Mouse (Mus musculus) urinary bladder, adult 2 months (tissue): ENCODE data around the gene Gpatch1. TPM values are rescaled to one million over a fixed set of nuclear protein-coding genes. Genes with fewer than 3 reads are reported as not detected.

ENCODE experiments used
- DNase-seq: peaks from one replicate; pipeline ENCODE4 v3.0.0; 2022; ENCODE audit warnings: low spot score
- polyA plus RNA-seq: library from polyadenylated mRNA; depleted of rRNA; stranded (reverse); fragments of >200 nt; gene quantifications from 2 replicates; pipeline ENCODE4 v1.2.3, GENCODE M21; 2012; rRNA removed

The Gpatch1 gene
- polyA plus RNA-seq, 1 experiment, result 11.7 TPM

GRCm38 (mm10) chr7:35235308-35235707, 82.9 kb downstream of the Gpatch1 start:
- DNase-seq, result no peak

- peak; percentile 99 for DNase-seq
Observed at GRCm38 (mm10) chr7:35234361-35235245, 83.6 kb downstream of the Gpatch1 start.

- DNase-seq, result no peak
Observed at GRCm38 (mm10) chr7:35233861-35234260, 84.4 kb downstream of the Gpatch1 start.

GRCm38 (mm10) chr7:35232796-35233455, 85.3 kb downstream of the Gpatch1 start:
- no peak for DNase-seq

- no peak for DNase-seq
Observed at GRCm38 (mm10) chr7:35230333-35230732, 87.9 kb downstream of the Gpatch1 start.

Other genes with a start within 250 kb of the Gpatch1 start
- gene Cebpa, start 199.1 kb downstream of the Gpatch1 start, polyA plus RNA-seq, result 28.5 and 31.0 TPM in 2 replicates
- gene Slc7a10, start 132.1 kb downstream of the Gpatch1 start, polyA plus RNA-seq, result 3.7 and 7.7 TPM in 2 replicates
- 13.3 and 19.3 TPM in 2 replicates for gene Lrp3, start 102.9 kb downstream of the Gpatch1 start, polyA plus RNA-seq
- 4.3 and 5.0 TPM in 2 replicates for gene Rhpn2, start 15.7 kb upstream of the Gpatch1 start, polyA plus RNA-seq
- 5.2 and 5.4 TPM in 2 replicates for gene Faap24, start 78.4 kb upstream of the Gpatch1 start, polyA plus RNA-seq
- 13.4 and 14.4 TPM in 2 replicates for gene Cep89, start 78.6 kb upstream of the Gpatch1 start, polyA plus RNA-seq
- gene Slc7a9, start 130.4 kb upstream of the Gpatch1 start, polyA plus RNA-seq, result 0.03 and 0.04 TPM in 2 replicates
- 0.03 and 0.07 TPM in 2 replicates for gene Tdrd12, start 219.3 kb upstream of the Gpatch1 start, polyA plus RNA-seq
- 39.6 and 48.1 TPM in 2 replicates for gene Nudt19, start 237.9 kb upstream of the Gpatch1 start, polyA plus RNA-seq